Mouse (Mus musculus) v-Abl transformed pro-B cells (cell line): Measurements from ENCODE around the gene Gm3488.
"Not testable (repeated sequence)": the region's sequence is repeated elsewhere in the genome, so short reads cannot be mapped to it uniquely, and the experiment has no call there.

Source experiments
- in situ Hi-C, 2 experiments: fragments of 400-800 bp; cut with MboI; formaldehyde crosslinking; loops; one replicate each; pipeline ENCODE4 v1.15.1; 2025; ENCODE audit not compliant: unreplicated experiment in 2 of 2

Gm3488 gene

GRCm38 (mm10) chr14:5501374-5501773, at the start of gene Gm3488:
Gm3488 (plus strand) TSS chr14:5501674.
- in situ Hi-C loops, result not testable (repeated sequence)

GRCm38 (mm10) chr14:5455367-5455766, 46.1 kb upstream of the Gm3488 start, which contains the start of gene Gm3194:
Gm3194 (minus strand) TSS chr14:5455467.
- in situ Hi-C loops, result not testable (repeated sequence)

DNA sequence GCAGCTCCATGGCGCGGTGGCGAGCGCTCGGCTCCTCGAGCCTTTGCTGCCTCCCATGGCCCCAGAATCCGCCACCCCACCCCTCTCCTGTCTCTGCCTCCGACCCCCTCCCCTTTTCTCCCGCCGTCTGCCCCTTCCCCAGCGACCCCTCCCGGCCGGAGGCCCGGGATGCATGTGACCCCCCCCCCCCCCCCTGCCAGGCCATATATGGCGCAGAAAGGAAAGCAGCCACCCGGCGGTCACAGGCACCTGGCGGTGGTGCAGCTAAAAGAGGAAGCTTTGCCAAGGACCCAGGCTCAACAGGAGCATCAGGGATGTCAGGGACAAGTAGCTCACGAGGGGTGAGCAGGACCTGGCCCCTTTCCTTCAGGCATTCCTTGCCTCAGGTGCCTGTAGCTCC, 41.0 kb upstream of the Gm3488 start:
- in situ Hi-C loops, result not testable (repeated sequence)

- in situ Hi-C loops, result not testable (repeated sequence)
These were observed 23.7 kb upstream of the Gm3488 start, which contains the start of gene Gm8246 for GRCm38 (mm10) chr14:5477730-5478129. Gm8246 (minus strand) TSS chr14:5477830.

GRCm38 (mm10) chr14:5483907-5484306, 17.6 kb upstream of the Gm3488 start, which contains the start of gene Gm3187:
Gm3187 (plus strand) TSS chr14:5484207.
- in situ Hi-C loops, result not testable (repeated sequence)

- in situ Hi-C loops, result not testable (repeated sequence)
These were observed 36.7 kb downstream of the Gm3488 start, which contains the start of gene Gm3532 for GRCm38 (mm10) chr14:5538196-5538595. Gm3532 (plus strand) TSS chr14:5538496.
